Mouse (Mus musculus) thymus, postnatal 36 days (tissue): ENCODE data around the gene Arl13a.
A peak's percentile ranks its signal among the peaks of the same experiment; 100 is the strongest.
"Not testable (repeated sequence)": the region's sequence is repeated elsewhere in the genome, so short reads cannot be mapped to it uniquely, and the experiment has no call there.

Experiments
- DNase-seq, 2 experiments: peaks; one replicate each; pipeline ENCODE4 v3.0.0; 2022; ENCODE audit warnings: mixed read lengths in 2 of 2

The Arl13a gene

DNA sequence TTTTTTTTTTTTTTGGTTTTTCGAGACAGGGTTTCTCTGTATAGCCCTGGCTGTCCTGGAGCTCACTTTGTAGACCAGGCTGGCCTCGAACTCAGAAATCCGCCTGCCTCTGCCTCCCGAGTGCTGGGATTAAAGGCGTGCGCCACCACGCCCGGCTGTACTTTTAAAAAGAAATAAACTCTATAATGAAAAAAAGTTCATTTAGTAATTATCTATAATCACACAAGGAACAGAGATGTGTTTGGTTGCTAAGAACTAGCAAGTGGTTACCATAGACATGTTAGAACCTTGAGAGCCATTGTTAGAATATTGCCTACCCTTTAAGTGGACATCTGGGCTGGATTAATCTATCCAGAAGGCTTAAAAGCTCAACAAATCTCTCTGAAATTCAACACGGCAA is at the start of gene Arl13a:
Arl13a (plus strand) TSS at position 301 of the 400 bp plus-strand sequence.
- not testable (repeated sequence) for DNase-seq

GRCm38 (mm10) chrX:134140024-134140423 is 47.3 kb upstream of the Arl13a start:
- peak in 1 of 2 experiments; percentile 11 for DNase-seq

GRCm38 (mm10) chrX:134141551-134141950 is 45.8 kb upstream of the Arl13a start:
- DNase-seq, result no peak

DNA sequence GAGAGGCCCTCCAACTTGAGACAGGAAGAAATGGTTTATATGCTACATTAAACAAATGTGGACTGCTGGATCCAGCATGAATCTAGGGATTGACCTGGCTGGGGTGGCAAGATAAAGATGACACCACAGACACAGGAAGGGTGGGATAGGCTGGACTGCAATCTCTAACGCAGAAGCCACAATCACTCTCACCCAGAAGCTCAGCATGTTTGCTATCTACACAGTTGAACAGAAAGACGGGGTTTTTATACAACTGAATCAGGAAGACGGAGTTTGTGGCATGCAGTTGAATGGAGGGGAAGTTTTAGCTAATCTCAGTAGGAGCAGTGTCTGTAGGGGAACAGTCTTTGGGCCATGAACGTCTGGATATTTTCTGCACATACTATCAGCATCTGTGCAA is 45.3 kb upstream of the Arl13a start:
- no peak for DNase-seq

GRCm38 (mm10) chrX:134158151-134158550 is 29.1 kb upstream of the Arl13a start:
- peak; percentile 40 to 61 for DNase-seq

DNA sequence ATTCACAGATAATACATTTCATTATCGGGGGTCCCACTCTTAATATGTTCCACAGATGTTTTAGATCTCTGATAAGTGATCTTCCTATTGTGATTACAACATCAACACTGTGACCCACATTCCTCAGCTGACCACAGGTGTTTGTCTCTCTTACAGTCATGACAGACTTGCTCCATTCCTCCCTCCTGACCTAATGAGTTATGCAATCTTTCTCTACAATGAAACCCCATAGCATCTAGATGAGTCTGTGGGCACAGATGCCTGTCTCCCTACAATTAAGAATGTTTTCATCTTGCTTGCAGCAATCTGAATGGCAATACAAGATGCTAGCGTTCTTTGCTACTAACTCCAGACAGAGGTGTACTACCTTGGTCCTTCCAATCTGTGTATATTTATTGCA is 26.9 kb upstream of the Arl13a start:
- no peak for DNase-seq

GRCm38 (mm10) chrX:134162043-134162720 is 25.1 kb upstream of the Arl13a start, which contains the start of gene Xkrx:
Gene Xkrx, minus strand, starts transcription at chrX:134162076.
- DNase-seq, result peak; percentile 29 to 45

DNA sequence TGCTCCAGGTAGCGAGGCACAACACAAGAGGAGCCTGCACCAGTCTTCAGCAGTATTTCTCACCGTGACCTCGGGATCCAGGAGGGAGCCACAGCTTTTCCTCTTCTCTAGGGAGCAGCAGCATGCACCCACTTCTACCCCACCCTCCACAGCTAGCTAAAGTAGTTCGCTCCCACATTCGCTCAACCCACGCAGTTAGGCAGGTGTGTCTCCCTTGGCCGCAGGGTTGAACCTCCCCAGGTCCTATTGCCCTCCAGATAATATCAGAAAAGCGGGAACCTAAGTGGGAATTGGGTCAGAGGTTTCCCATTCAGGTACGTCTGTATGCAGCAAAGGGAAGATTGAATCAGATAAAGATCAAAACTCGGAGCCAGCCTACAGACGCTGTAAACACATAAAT is 24.5 kb upstream of the Arl13a start:
- DNase-seq, result peak; percentile 51 to 58

DNA sequence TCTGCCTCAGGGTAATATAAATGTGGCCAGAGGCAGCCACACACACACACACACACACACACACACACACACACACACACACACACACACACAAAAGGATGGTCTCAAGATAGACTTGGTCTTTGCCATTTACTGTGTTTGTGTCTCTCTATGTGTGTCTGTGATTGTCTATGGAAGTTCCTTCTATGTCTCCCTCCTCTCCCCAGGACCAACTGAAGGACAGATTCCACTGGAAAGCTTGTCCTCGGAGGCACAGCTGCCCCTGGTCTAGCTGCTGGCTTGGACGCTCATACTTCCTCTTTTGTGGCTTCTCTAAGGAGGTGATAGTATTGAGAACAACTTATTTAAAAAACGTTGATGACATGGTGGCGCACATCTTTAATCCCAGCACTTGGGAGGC is 23.8 kb upstream of the Arl13a start:
- DNase-seq, result no peak

GRCm38 (mm10) chrX:134170584-134170983 is 16.7 kb upstream of the Arl13a start:
- DNase-seq, result no peak

GRCm38 (mm10) chrX:134174699-134175098 is 12.6 kb upstream of the Arl13a start:
- DNase-seq, result no peak

DNA sequence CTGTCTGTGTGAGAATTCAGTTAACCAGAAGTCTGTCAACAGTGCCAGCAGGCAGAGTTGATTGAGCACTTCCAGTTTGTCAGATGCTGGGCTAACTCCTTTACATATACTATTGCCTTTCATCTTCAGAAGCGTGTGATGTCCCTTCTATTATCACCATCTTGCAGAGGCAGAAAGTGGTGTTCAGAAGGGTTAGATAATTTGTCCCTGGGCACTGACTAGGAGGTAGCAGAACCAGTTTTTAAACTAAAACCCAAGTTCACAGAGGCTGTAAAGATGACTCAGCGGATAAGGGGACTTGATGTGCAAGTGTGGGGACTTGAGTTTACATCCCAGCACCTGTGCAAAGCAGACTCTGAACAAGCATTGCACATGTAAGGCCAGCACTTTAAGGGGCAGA is 21.2 kb downstream of the Arl13a start:
- DNase-seq, result no peak

- DNase-seq, result no peak
These were observed 23.9 kb downstream of the Arl13a start for GRCm38 (mm10) chrX:134211151-134211642.

DNA sequence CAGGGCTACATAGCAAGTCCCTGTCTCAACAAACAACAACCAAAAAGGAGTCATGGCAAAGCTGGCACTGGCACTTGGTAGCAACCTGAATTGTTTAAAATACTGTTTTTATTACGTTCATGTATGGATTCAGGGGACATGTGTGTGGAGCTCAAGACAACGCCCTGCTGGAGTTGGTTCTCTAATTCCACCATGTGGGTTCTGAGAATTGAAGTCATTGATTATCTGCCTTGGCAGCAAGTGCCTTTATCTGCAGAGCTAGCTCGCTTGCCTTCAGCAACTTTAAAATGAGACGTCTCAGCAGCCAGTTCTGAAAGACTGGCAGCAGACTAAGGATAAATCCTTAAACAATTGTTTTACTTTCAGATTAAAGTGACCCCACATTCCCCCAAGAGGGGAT is 30.9 kb downstream of the Arl13a start:
- no peak for DNase-seq

GRCm38 (mm10) chrX:134220618-134221017 is 33.3 kb downstream of the Arl13a start:
- DNase-seq, result no peak

GRCm38 (mm10) chrX:134221856-134222255 is 34.6 kb downstream of the Arl13a start, which contains the start of gene Nox1:
Gene Nox1, minus strand, starts transcription at chrX:134221956.
- no peak for DNase-seq

DNA sequence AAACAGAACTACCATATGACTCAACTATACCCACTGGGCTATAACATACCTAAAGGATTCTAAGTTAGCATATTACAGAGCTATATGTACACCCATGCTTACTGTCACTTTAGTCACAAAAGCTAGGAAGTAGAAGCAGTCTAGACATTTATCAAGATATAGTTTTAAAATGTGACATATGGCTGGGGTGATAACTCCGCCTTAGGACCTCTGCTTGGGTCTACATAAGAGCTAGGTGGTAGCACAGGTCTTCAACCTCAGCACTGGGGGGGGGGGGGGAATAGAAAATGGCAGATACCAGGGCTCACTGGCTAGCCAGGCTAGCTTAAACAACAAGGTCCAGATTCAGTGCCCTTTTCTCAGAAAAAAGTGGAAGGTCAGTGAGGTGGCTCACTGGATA is 45.7 kb downstream of the Arl13a start:
- DNase-seq, result no peak

GRCm38 (mm10) chrX:134238266-134238665 is 51.0 kb downstream of the Arl13a start:
- DNase-seq, result no peak

- no peak for DNase-seq
These were observed 58.6 kb downstream of the Arl13a start for GRCm38 (mm10) chrX:134245946-134246345.

GRCm38 (mm10) chrX:134248202-134248601 is 60.9 kb downstream of the Arl13a start:
- DNase-seq, result no peak
